Mouse (Mus musculus) testis, adult 2 months (tissue): ENCODE data around the gene Syne1. TPM values are rescaled to one million over a fixed set of nuclear protein-coding genes. Genes with fewer than 3 reads are reported as not detected.

ENCODE experiments used
- H3K27ac ChIP-seq: fragments of 200-500 bp; 2 replicates; pipeline ENCODE4 v1.5.1; 2012; ENCODE audit warnings: low read depth, low read length; ENCODE audit not compliant: control insufficient read depth, insufficient read depth
- H3K27me3 ChIP-seq: fragments of 200-500 bp; 2 replicates; pipeline ENCODE4 v1.6.1; 2012; ENCODE audit warnings: mild to moderate bottlenecking, low read length, moderate library complexity; ENCODE audit not compliant: control insufficient read depth, insufficient read depth
- H3K36me3 ChIP-seq: fragments of 200-500 bp; 2 replicates; pipeline ENCODE4 v1.6.1; 2012; ENCODE audit warnings: mild to moderate bottlenecking, low read length; ENCODE audit not compliant: control insufficient read depth, insufficient read depth
- H3K4me1 ChIP-seq: fragments of 200-500 bp; 2 replicates; pipeline ENCODE4 v1.6.1; 2012; ENCODE audit warnings: low read length; ENCODE audit not compliant: control insufficient read depth, insufficient read depth
- H3K4me3 ChIP-seq: fragments of 200-500 bp; 2 replicates; pipeline ENCODE4 v1.5.1; 2012; ENCODE audit warnings: low read depth, mild to moderate bottlenecking, low read length, moderate library complexity, mixed read lengths; ENCODE audit not compliant: control insufficient read depth
- CTCF ChIP-seq: fragments of 200-500 bp; IDR thresholded peaks from 2 replicates; pipeline ENCODE4 v1.5.1; 2012; ENCODE audit warnings: low read depth, mild to moderate bottlenecking, inconsistent platforms, low read length, moderate library complexity; ENCODE audit not compliant: control insufficient read depth, insufficient read depth, insufficient replicate concordance
- POLR2A ChIP-seq: fragments of 200-500 bp; IDR thresholded peaks from 2 replicates; pipeline ENCODE4 v1.6.1; 2012; ENCODE audit warnings: low read depth, mild to moderate bottlenecking, inconsistent platforms, low read length, moderate library complexity; ENCODE audit not compliant: control insufficient read depth
- polyA plus RNA-seq: library from polyadenylated mRNA; depleted of rRNA; stranded (reverse); fragments of >200 nt; gene quantifications from 2 replicates; pipeline ENCODE4 v1.2.3, GENCODE M21; 2012

Gene Syne1
- polyA plus RNA-seq, 1 experiment: 2.4 TPM

DNA sequence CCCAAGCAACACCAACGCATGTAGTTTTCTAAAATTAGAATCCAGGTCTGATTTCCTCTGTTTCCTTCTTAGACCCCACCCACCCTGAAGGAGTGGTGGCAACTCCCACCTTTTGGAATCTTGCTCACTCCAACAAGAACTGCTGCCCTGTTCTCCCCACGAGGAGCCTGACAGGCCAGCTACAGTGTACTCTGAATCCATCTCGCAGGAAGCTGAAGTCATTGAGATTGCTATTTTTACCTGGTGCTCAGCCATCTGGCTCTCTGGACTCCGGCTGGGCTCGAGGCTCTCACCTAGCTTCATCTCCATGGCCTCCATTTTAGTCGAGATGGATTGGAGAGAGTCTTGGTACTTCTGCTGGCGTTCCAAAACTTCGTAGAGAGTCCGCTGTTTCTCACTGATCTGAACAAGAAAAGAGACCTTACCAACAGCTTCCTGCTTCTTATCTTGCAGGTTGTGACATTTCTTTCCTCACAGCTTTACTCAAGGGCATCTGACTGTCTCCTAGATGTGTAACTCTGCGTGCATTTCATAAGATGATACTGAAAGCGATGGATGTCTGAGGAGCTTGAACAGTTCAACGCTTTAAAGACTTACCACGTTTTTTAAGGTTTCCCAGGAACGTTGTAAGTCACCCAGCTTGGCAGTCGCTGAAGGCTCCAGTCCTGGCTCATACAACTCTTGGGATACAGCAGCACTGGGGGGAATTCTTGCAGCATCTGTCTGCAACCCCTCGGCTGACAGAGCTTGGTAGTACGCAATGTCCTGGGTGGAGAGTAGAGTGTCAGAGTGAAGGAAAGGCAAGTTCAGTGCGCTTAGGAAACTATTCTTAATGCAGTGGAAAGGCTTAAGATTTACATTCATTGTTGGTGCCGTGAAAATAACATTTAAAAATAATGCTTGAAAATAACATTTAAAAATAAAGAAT, 365.9 kb downstream of the Syne1 start:
- H3K4me3 ChIP-seq: no peak overlapping the region
- H3K27ac ChIP-seq: no peak overlapping the region
- H3K4me1 ChIP-seq: no peaks in the 10 kb centered on the region
- no peaks in the 10 kb centered on the region for H3K27me3 ChIP-seq
- H3K36me3 ChIP-seq: no peaks in the 10 kb centered on the region
- TF ChIP-seq CTCF (no peak), POLR2A (no peak)

DNA sequence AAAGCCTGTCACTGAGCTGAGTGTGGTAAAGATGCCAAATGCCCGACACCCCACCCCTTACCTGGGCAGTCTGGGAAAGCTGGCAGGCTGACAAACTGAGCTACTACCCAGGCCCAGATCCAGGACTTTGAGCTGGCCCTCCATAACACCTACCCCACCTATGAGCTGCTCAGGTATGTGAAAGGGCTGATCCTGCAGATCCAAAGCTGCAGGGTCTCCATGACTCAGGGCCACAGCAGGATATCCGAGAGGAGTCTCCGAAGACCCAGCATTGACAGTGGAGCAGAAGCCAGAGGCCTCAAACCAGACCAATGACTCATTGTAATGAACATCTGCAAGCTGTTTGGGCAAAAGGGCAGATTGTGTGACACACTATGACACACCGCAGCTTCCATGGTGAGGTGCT, 369.5 kb downstream of the Syne1 start:
- H3K36me3 ChIP-seq: no peaks in the 10 kb centered on the region
- no peak for TF ChIP-seq CTCF
- TF ChIP-seq POLR2A: no peak
- H3K27ac ChIP-seq: no peak overlapping the region
- no peaks in the 10 kb centered on the region for H3K4me1 ChIP-seq
- no peak overlapping the region for H3K4me3 ChIP-seq
- H3K27me3 ChIP-seq: no peaks in the 10 kb centered on the region

DNA sequence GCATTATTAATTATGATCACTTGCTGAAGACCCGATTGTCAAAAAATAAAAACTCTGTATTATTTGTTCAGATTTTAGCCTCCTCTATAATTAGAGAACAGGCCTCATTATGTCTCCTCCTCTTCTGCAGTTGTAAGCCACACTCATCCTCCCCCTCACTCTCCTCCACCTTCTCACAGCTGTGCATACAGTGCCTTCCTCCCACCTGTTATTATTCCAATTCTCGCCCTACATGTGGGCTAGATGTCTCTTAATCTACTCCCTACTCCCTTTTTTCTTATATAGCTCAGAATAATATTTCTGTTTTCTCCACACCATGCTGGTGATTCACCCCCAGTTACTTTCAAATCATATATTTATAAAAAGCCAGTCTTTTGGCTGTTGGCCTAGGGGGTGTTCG, 371.4 kb downstream of the Syne1 start:
- H3K4me3 ChIP-seq: no peak overlapping the region
- no peak for TF ChIP-seq POLR2A
- TF ChIP-seq CTCF: no peak
- H3K27me3 ChIP-seq: no peaks in the 10 kb centered on the region

DNA sequence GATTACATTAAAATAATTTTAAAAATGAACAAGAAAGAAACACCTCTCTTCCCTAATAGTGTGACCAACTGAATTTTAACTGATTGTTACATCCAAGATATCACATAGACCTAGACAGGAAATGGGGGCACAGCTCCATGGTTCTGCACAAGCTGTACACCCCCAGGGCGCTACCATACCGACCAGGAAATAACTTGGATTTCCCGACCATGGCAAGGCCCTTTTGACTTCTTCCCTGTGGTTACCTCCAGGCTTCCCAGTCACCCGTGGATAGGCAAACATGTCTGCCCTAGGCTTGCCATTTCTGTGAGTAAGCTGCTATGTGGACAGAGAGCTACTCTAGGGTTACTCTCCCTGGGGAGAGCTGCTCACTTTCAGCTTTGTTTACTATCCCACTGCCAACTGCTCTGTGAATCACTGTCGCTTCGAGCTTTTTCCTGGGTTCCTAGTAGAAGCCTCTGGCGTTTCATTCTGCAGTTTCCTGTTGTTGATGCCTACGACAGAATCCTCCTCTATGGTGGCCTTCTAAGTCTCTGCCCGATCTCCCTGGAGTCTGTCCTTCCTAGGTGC, 373.8 kb downstream of the Syne1 start:
- H3K36me3 ChIP-seq: no peaks in the 10 kb centered on the region
- no peak overlapping the region for H3K27ac ChIP-seq
- H3K27me3 ChIP-seq: no peaks in the 10 kb centered on the region
- no peaks in the 10 kb centered on the region for H3K4me1 ChIP-seq
- no peak overlapping the region for H3K4me3 ChIP-seq
- no peak for TF ChIP-seq POLR2A
- TF ChIP-seq CTCF: no peak

More for the DNA sequence above, 371.4 kb downstream of the Syne1 start:
- Histone ChIP-seq H3K27ac (no peak overlapping the region), H3K36me3 (no peaks in the 10 kb centered on the region), H3K4me1 (no peaks in the 10 kb centered on the region)

DNA sequence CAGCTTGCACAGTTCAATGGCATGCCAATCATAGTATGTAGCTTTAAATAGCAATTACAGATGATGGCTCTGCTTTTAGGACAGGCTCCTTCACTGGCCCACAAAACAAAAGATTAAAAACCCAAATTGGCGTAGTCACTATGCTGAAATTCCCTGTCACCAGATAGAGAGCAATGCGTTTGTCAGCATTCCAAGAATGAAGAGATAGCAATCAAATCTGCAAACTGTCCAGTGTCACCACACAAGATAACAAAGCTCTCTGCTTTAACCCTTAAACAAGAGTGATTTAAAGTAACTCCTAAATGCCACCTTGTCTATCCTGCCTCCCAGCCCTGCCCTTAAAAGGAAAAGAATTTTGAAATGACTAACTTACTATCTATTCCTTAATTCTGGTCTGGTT, 374.9 kb downstream of the Syne1 start:
- H3K36me3 ChIP-seq: no peaks in the 10 kb centered on the region
- H3K4me1 ChIP-seq: no peaks in the 10 kb centered on the region
- no peak overlapping the region for H3K27ac ChIP-seq
- no peak overlapping the region for H3K4me3 ChIP-seq
- TF ChIP-seq POLR2A (no peak), CTCF (no peak)
- H3K27me3 ChIP-seq: no peaks in the 10 kb centered on the region

DNA sequence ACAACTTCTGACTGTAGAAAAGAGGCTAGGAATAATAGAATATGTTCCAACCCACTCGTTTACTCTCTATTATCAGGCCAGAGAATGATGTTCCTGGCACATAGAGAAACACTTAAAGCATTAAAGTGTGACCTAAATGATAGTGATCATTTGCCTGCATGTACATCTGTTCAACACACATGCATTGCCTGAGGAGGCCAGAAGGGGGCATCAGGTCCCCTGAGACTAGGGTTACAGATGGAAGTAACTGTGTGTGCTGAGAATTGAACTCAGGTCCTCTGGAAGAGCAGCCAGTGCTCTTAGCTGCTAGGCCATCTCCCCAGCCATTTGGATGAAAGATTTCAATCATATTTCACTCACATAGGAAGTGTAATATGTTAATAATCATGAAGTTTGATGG, 380.9 kb downstream of the Syne1 start:
- no peaks in the 10 kb centered on the region for H3K4me1 ChIP-seq
- TF ChIP-seq CTCF (no peak), POLR2A (no peak)
- no peak overlapping the region for H3K27ac ChIP-seq
- H3K36me3 ChIP-seq: no peaks in the 10 kb centered on the region
- H3K27me3 ChIP-seq: no peaks in the 10 kb centered on the region
- H3K4me3 ChIP-seq: no peak overlapping the region

DNA sequence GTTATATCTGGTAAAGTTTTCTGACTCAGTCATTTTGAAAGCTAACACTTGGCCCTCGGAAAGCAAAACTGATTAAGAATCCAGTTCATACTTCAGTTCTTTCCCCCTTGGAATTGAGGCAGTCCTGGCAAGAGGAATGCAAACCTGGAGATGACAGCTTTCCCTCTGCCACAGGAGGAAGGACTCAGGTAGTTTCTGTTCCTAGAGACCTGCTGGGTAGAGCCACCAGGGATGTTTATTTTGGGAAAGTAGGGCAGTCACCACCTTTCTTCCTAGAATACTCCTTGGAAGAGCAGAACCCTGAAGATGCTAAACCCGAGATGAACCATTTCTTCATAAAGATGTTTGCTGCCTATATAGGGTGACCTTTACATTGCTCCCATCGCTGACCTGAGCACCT, 383.8 kb downstream of the Syne1 start:
- no peaks in the 10 kb centered on the region for H3K36me3 ChIP-seq
- H3K27me3 ChIP-seq: no peaks in the 10 kb centered on the region
- no peaks in the 10 kb centered on the region for H3K4me1 ChIP-seq
- H3K4me3 ChIP-seq: no peak overlapping the region
- TF ChIP-seq CTCF (no peak), POLR2A (no peak)
- H3K27ac ChIP-seq: no peak overlapping the region
